Mouse (Mus musculus) liver, embryonic 16.5 days (tissue): Measurements from ENCODE around the gene Thsd4. TPM values are rescaled to one million over a fixed set of nuclear protein-coding genes. Genes with fewer than 3 reads are reported as not detected.

Experiments used
- ATAC-seq: fragments of 200-750 bp; cut with Nextera tagmentation; 2 replicates; pipeline ENCODE4 v1.8.0; 2017; ENCODE audit warnings: low read depth, mild to moderate bottlenecking, moderate number of reproducible peaks, moderate library complexity
- H3K27ac ChIP-seq: fragments of 300-500 bp; sonication (generic); 2 replicates; pipeline ENCODE4 v1.5.1; 2014; ENCODE audit warnings: mild to moderate bottlenecking, low read length
- H3K27me3 ChIP-seq: fragments of 300-500 bp; sonication (generic); 2 replicates; pipeline ENCODE4 v1.6.1; 2014; ENCODE audit warnings: low read depth, low read length, mixed read lengths; ENCODE audit not compliant: control insufficient read depth, insufficient read depth
- H3K36me3 ChIP-seq: fragments of 300-500 bp; sonication (generic); 2 replicates; pipeline ENCODE4 v1.6.1; 2014; ENCODE audit warnings: mild to moderate bottlenecking; ENCODE audit not compliant: control insufficient read depth, insufficient read depth
- H3K4me1 ChIP-seq: fragments of 300-500 bp; sonication (generic); 2 replicates; pipeline ENCODE4 v1.6.1; 2014; ENCODE audit warnings: low read depth, low read length, mixed read lengths; ENCODE audit not compliant: control insufficient read depth
- H3K4me2 ChIP-seq: fragments of 300-500 bp; sonication (generic); 2 replicates; pipeline ENCODE4 v1.6.1; 2014; ENCODE audit warnings: low read depth, low read length, mixed read lengths
- H3K4me3 ChIP-seq: fragments of 300-500 bp; sonication (generic); 2 replicates; pipeline ENCODE4 v1.5.1; 2014; ENCODE audit warnings: low read depth, mild to moderate bottlenecking, low read length
- H3K9ac ChIP-seq: fragments of 300-500 bp; sonication (generic); 2 replicates; pipeline ENCODE4 v1.6.1; 2014; ENCODE audit warnings: low read depth, low read length
- H3K9me3 ChIP-seq: fragments of 300-500 bp; sonication (generic); replicated peaks from 2 replicates; pipeline ENCODE4 v1.6.1; 2016; ENCODE audit warnings: low read length; ENCODE audit not compliant: control insufficient read depth
- WGBS: fragments of 180-500 bp; shearing (Covaris S2); extraction: QIAGEN DNeasy Blood & Tissue Kit; methylation state at CpG from one replicate; pipeline ENCODE4 v1.1.7; 2014; ENCODE audit not compliant: insufficient replicate concordance; 5-methylcytosine and 5-hydroxymethylcytosine counted together
- polyA plus RNA-seq: library from polyadenylated mRNA; unstranded; fragments of >200 nt; fragmentation: Nextera tagmentation; extraction: Ambion mirVana; gene quantifications from 2 replicates; pipeline ENCODE4 v1.2.1, GENCODE M21; 2015

Thsd4 gene
- polyA plus RNA-seq, 1 experiment from 2014 or later, result 1.1 TPM

- H3K27ac ChIP-seq, result no peak overlapping the region
- no peaks in the 10 kb centered on the region for H3K36me3 ChIP-seq
- H3K4me3 ChIP-seq, result no peak overlapping the region
- H3K4me1 ChIP-seq, result no peaks in the 10 kb centered on the region
- WGBS, result 71% methylated on average over 9 of the region's 9 CpGs
- no peak overlapping the region for H3K9ac ChIP-seq
- H3K27me3 ChIP-seq, result peaks cover 6% of the 10 kb centered on the region
- no peak for ATAC-seq
- H3K4me2 ChIP-seq, result no peak overlapping the region
- no peaks in the 10 kb centered on the region for H3K9me3 ChIP-seq
These were observed 570.7 kb downstream of the Thsd4 start for GRCm38 (mm10) chr9:59951001-59951750.

- H3K4me1 ChIP-seq, result no peaks in the 10 kb centered on the region
- no peak overlapping the region for H3K9ac ChIP-seq
- WGBS, result 85% methylated on average over 5 of the region's 5 CpGs
- H3K9me3 ChIP-seq, result no peaks in the 10 kb centered on the region
- no peak overlapping the region for H3K4me2 ChIP-seq
- H3K4me3 ChIP-seq, result no peak overlapping the region
- no peaks in the 10 kb centered on the region for H3K36me3 ChIP-seq
- peaks cover 6% of the 10 kb centered on the region for H3K27me3 ChIP-seq
- no peak for ATAC-seq
- no peak overlapping the region for H3K27ac ChIP-seq
These were observed 571.9 kb downstream of the Thsd4 start for GRCm38 (mm10) chr9:59949981-59950380.

DNA sequence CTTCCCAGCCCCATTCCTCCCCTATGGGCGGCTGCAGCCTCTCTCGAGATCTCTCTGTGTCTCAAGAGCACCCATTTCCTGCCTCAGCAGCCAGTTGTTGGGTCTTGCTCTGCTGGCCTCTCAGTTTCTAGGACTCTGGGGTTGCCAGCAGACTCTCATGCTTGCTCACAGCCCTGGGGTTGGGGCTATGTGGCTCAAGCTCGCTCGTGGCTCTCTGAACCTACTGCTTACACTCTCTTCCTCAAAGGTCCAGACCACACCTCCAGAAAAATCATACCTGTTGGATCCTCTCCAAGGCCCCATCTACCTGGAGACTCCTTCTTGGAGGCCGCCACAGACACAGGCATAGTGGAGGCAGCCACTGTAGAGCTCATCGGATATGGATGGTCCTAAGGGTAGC is 572.3 kb downstream of the Thsd4 start:
- peaks cover 6% of the 10 kb centered on the region for H3K27me3 ChIP-seq

GRCm38 (mm10) chr9:59948691-59949250 is 573.1 kb downstream of the Thsd4 start:
- WGBS, result 73% methylated on average over 17 of the region's 17 CpGs
- no peaks in the 10 kb centered on the region for H3K36me3 ChIP-seq
- H3K4me3 ChIP-seq, result no peak overlapping the region
- H3K27ac ChIP-seq, result no peak overlapping the region
- peaks cover 6% of the 10 kb centered on the region for H3K27me3 ChIP-seq
- H3K9me3 ChIP-seq, result no peaks in the 10 kb centered on the region
- no peaks in the 10 kb centered on the region for H3K4me1 ChIP-seq
- H3K9ac ChIP-seq, result no peak overlapping the region
- no peak overlapping the region for H3K4me2 ChIP-seq
- no peak for ATAC-seq

More for the DNA sequence above, 572.3 kb downstream of the Thsd4 start:
- Histone ChIP-seq H3K9ac (no peak overlapping the region), H3K36me3 (no peaks in the 10 kb centered on the region), H3K9me3 (no peaks in the 10 kb centered on the region), H3K4me1 (no peaks in the 10 kb centered on the region), H3K27ac (no peak overlapping the region), H3K4me2 (no peak overlapping the region), H3K4me3 (no peak overlapping the region)
- 49% methylated on average over 6 of the region's 6 CpGs for WGBS
- ATAC-seq, result no peak

DNA sequence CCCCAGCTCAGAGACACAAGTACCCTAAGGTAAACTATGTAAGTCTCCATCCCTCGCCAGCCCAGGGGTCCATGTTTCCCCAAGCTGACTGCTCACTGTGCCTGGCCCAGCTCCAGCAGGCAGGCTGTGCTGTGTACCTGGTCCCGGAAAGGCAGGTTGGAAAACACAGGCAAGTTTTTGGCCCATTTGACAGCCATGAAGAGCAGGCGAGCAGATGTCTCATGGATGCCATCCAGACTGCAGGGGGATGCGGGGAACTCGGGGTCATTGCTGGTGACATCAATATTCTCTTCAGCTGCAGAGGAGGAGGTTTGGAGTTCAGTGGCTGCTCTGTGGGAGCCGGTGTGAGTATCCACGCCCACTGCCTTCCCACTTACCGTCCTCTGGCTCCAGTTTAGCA is 573.6 kb downstream of the Thsd4 start:
- Histone ChIP-seq H3K4me1 (no peaks in the 10 kb centered on the region), H3K9me3 (no peaks in the 10 kb centered on the region), H3K36me3 (no peaks in the 10 kb centered on the region), H3K4me2 (no peak overlapping the region), H3K9ac (no peak overlapping the region), H3K27me3 (peaks cover 6% of the 10 kb centered on the region), H3K27ac (no peak overlapping the region), H3K4me3 (no peak overlapping the region)
- ATAC-seq, result no peak
- 61% methylated on average over 8 of the region's 8 CpGs for WGBS

GRCm38 (mm10) chr9:59947271-59947670 is 574.6 kb downstream of the Thsd4 start:
- Histone ChIP-seq H3K9me3 (no peaks in the 10 kb centered on the region), H3K9ac (no peak overlapping the region), H3K4me3 (no peak overlapping the region), H3K36me3 (no peaks in the 10 kb centered on the region), H3K4me2 (no peak overlapping the region), H3K27me3 (peaks cover 6% of the 10 kb centered on the region), H3K27ac (no peak overlapping the region), H3K4me1 (no peaks in the 10 kb centered on the region)
- ATAC-seq, result no peak
- 65% methylated on average over 8 of the region's 8 CpGs for whole genome bisulfite sequencing

- ATAC-seq, result no peak
- H3K4me3 ChIP-seq, result no peak overlapping the region
- no peak overlapping the region for H3K4me2 ChIP-seq
- peaks cover 6% of the 10 kb centered on the region for H3K27me3 ChIP-seq
- H3K4me1 ChIP-seq, result no peaks in the 10 kb centered on the region
- H3K9ac ChIP-seq, result no peak overlapping the region
- H3K27ac ChIP-seq, result no peak overlapping the region
- 52% methylated on average over 3 of the region's 3 CpGs for WGBS
- no peaks in the 10 kb centered on the region for H3K36me3 ChIP-seq
- no peaks in the 10 kb centered on the region for H3K9me3 ChIP-seq
These were observed 576.6 kb downstream of the Thsd4 start for GRCm38 (mm10) chr9:59945241-59945640.

DNA sequence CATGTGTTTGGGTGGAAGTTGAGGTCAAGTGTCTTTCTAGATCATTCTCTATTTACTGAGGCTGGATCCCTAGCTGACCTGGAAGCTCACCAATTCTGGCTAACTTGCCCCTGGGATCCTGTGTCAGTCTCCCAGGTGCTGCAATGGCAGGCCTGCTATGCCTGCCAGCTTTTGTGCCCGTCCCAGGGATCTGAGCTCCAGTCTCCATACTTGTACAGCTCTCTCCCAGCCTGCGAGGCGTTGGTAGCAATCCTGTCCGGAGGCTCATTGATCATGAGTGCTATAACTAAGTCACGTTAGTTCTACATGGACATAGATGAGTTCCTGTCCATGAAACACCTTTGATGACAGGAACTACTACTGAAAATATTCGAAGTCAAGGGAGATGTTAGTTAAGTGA is 578.0 kb downstream of the Thsd4 start:
- Histone ChIP-seq H3K27me3 (peaks cover 3% of the 10 kb centered on the region), H3K9me3 (no peaks in the 10 kb centered on the region), H3K4me3 (no peak overlapping the region), H3K27ac (no peak overlapping the region), H3K4me1 (no peaks in the 10 kb centered on the region), H3K4me2 (no peak overlapping the region), H3K36me3 (no peaks in the 10 kb centered on the region), H3K9ac (no peak overlapping the region)
- 60% methylated on average over 6 of the region's 6 CpGs for WGBS
- no peak for ATAC-seq

DNA sequence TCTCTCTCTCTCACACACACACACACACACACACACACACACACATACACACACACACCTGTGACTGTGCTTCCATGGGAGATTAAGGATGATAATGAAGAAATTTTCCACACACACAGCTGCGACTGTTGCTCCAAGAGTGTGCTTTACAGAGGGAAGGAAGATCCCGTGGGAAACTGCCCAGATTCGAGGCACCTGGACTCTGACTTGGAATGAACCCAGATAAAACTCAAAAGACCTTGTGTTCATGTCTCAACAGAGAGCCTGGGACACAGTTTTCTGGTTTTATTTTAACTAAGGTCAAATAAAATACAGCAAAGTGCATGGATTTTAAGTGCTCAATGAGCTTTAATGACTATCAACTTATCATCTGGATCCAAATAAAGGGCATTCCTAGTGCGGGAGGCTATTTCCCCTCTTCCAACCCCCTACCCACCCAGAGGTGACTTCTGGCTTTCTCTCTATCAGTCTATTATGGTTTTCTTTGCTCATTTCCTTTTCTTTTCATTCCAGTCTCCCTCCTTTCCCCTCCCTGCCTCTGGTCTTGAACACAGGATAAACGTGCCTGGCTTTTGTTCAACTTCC is 579.3 kb downstream of the Thsd4 start:
- no peaks in the 10 kb centered on the region for H3K36me3 ChIP-seq
- no peaks in the 10 kb centered on the region for H3K9me3 ChIP-seq
- H3K4me1 ChIP-seq, result no peaks in the 10 kb centered on the region
- H3K4me3 ChIP-seq, result no peak overlapping the region
- no peaks in the 10 kb centered on the region; the same call in 1 of the 2 replicates for H3K27me3 ChIP-seq
- H3K4me2 ChIP-seq, result no peak overlapping the region
- WGBS, result 38% methylated on average over 5 of the region's 5 CpGs
- no peak overlapping the region for H3K9ac ChIP-seq
- no peak for ATAC-seq
- H3K27ac ChIP-seq, result no peak overlapping the region
